Mouse (Mus musculus) CD4-positive, CD25-positive, alpha-beta regulatory T cell, adult 2 months (primary cell): ENCODE measurements at regions not wholly inside any gene's neighbourhood (a gene's known extent, or its start where the extent isn't known, plus 50 kb on each side); places are given as distances from the start of the nearest gene placed in this dataset.

Source experiments
- DNase-seq: peaks from one replicate; pipeline ENCODE4 v3.0.0-alpha.2; 2012; ENCODE audit warnings: low read depth, low spot score

DNA sequence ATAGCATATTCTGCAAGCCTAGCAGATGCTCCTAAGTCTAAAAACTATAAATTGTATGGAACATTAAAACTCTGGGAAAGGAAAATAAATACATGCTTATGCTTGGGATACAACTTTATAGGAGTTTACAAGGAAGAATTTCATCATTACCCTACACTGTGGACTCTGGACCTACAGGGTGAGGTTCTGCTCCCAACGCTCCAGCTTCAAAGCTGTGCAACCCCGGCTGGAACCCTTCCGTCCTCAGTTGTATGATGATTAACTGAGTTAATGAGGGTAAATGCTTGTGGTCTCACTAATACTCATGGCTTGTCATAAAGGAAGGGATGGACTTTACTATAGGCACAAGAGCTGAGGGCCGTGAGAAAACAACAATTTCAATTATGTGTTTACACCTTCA, 76.6 kb upstream of the Cited2 start:
- DNase-seq = no peak

DNA sequence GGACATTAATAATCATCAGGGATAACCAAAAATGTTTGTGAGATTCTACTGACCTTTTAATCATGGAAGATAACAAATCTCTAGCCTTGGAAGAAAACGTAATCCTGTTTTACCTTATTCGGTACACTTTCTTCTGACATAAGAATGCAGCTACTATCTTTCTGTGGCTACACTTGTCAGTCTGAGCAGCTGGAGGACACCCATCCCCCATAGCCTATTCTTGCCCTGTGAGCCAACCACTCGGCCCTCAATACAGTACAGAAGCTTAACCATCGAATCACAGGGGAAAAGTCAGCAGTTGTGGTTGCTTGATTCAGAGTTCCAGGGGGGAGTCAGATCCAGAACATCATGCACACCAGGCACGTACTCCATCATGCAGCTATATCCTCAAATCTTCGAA, 74.9 kb upstream of the Cited2 start:
- no peak for DNase-seq

DNA sequence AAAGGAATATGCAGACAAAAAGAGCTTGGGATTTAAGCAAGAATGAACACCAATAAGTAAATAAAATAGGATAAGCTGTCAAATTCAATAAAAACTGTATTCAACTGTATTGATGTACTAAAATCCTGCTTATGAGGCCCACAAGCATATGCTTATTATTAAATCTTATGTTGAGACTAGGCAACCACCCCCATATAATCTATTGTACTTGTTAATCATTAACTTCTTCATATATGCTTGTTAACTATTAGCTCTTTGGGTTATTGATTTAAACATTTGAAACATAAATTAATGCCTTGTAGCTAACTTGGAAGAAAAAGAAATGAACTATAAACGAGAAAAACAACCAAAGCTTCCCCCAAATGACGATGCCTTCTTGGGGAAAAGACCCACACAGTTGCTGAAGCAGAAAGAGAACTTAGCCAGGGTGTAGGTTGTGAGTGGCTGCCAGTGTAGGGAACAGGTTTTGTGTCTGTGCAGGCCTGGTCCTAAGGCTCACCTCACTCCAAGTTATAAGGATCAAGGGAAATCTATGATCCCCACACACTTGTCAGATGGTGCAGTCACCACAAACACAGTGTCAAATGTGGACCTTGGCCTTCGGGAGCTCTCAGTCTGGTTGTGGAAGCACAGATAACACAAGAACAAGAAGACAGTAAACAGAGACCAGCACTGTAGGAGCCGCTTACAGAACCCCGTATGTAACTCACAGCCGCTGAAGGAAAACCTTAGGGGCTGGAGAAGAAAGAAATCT, 71.8 kb upstream of the Cited2 start:
- no peak for DNase-seq

DNA sequence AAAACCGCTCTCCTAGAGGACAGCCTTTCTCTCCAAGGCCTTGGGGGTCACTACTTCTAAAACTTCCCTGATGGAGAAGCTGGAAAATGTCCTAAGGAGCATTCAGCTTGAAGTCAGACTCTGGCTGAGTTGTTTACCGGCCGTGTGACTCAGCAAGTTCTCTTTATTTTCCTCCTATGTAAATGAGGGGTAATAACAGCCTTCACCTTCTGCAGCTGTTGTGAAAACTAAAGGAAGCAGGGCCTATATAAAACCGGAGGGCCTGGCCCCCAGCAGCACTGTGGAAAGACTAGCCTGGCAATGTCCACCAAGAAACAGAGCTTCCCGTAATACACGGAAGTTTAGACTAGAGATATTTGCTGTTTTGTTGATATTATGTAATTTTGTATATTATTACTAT, 69.7 kb upstream of the Cited2 start:
- DNase-seq = no peak

DNA sequence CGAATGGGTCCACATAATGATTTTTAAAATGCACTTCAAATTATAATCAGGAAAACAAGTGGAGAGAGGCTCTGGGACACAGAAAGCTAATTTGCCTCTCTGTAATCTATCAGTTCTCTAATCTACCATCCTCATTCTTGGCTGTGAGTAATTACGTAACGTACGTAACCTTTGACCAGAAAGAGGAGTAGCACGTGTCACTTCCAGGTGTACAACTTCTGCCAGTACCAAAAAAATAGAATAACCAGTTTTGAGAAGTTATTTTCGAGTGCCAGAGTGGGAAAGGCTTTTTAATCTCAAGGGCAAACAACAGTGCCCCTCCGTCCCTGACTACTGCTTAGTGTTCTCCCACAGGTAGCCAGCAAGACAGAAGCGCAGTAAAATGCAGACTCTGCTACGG, 69.2 kb upstream of the Cited2 start:
- DNase-seq = no peak

DNA sequence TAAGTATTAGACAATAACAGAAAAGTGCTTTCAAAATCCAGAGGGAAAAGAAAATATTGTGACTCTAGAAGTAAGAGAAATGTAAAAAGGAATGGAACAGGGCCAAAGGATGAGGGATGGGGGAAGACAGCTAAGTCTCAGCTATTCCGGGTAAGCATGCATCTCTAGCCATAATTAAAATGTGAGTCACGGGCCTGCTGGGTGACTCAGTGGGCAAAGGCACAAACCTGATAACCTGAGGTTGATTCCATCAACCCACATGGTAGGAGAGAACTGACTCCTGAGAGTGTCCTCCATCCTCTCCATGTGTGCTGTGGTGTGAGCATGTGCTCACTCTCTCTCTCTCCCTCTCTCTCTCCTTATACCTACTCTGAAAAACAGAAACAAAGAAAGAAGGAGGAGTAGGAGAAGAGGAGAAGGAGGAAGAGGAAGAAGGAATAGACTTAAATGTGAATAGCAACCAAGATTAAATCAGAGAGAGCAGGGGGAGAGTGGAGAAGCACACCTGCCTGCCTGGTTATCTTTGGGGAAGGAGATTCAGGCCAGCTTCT, 68.6 kb upstream of the Cited2 start:
- DNase-seq = no peak

DNA sequence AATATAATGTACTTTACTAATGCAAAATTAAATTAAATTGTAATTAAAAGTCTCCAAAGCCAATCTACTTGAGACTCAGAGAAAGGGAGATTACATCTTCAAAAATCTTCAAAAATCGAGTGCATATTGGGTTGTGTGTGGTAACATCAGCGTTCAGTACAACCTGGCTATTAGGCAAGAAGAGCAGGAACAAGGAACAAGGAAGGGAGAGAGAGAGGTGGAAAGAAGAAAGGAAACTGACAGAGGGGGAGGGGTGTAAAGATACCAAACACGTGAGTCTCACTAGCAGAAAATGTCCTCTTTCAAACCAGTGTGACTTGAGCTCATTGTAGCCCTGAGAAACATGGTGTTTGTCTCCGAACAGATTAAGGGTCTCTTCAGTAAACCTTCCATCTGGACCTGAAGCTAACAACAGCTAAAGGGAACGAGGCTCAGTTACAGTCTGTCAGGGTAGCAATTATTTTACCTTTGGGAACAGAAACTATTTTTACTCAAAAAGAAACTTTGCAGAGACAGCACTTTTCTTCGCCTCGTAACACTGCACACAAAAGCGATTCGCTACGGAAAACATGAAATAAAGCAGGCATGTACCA, 67.5 kb upstream of the Cited2 start:
- DNase-seq = no peak

DNA sequence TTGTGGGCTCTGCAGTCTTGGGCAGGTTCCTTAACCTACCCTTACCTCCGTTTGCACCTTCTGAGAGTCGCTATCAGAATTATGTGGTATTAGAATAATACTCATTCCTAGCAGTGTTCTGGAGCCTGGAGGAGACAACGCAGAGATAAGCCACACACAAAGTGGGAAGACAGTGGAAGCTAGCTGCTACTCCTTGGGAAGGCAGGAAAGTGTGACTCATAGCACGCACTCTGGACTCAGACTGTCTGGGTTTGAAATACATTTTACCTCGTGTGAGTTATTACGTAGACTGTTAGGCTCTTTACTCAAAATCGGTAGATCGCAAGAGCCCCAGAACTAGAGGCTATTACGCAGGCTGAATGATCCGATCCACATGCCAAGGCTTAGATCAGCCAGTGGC, 66.7 kb upstream of the Cited2 start:
- no peak for DNase-seq

DNA sequence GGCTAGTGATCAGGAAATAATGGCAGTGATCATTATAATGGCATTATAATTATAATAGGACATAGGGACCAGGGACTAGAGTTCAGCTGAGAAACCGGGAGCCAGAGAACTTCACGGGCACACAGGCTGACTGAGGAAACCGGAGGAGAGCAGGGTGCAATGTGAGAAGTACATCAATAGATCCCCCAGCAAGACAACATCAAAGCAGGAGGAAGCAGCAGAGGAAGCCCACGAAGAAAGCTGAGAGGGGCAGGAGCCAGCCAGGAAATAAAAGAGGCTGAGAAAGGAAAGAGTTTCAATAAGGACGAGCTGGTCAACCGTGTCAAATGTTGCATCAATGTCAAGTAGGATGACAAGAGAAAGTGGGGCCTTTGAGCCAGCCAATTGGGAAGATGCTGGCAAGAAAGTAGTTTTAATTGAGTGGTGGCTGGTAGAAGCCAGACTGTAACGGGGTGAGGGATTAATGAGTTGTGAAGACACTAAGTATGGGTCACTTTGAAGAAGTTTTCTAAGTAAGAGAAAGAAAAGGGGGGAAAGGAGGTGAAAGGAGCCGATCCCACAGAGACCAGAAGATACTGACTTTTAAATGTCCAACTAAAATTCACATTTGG, 66.0 kb upstream of the Cited2 start:
- DNase-seq = no peak

DNA sequence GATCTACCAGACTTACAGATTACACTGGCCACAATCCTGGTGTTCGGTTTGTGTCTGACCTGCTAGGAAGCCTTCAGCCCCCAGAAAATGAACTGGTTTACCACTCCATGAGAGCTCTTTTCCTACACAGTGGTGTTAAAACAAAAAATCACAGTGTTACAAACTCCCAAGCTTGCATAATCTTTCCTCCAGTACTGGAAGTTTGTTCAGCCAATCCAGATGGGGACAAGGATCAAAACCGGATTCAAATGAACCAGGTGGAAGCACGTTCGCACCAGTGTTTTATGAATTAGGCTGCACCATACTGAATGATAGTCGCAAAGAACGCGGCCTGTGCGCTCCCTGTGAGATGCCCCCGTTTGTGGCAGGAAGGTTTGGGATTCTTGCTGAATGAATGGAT, 63.4 kb upstream of the Cited2 start:
- DNase-seq = no peak

DNA sequence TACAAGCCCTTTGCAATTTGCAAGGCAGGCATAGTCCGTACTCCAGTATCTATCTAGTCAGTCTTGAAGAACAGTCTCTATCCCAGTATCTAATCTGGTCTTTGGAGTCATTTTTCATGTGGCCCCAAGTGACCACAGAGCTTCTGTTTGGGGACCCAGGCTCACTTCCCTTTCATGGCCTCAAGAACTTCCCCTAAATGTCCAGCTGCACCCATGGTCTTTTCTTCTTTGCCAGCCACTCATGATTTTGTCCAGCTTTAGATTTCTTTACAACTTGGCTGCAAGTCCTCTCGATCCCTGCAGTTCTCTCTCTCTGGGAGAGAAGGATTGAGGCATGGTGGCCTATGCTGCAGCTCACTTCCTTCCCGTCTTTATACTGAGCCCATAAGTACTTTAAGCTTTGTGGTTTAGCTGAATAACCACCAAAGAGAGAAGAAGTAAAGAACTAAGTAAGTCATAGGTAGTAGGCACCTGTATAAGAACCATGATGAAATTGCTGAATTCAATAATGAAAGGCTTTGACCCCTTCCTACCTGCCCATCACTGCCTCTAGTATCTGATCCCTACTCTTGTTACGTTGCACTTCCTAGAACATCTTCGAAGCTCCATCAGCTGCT, 62.1 kb upstream of the Cited2 start:
- DNase-seq = no peak

DNA sequence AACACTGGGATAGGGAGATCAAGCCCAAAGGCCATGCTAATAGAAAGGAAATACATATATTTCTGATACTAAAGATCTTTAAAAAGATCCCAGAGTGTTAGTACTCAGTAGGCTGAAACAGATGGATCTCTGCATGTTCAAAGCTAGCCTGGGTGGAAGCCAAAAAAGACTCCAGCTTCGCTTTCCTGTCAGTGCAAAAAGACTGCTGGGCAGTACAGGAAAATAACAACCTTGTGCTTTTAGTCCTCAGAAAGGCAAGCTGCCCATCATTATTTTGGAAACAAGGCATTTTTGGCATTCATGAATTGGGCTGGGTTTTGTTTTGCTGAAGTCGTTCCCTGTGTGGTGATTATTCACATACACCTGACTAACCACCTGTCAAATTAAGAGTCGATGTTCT, 56.9 kb upstream of the Cited2 start:
- no peak for DNase-seq

DNA sequence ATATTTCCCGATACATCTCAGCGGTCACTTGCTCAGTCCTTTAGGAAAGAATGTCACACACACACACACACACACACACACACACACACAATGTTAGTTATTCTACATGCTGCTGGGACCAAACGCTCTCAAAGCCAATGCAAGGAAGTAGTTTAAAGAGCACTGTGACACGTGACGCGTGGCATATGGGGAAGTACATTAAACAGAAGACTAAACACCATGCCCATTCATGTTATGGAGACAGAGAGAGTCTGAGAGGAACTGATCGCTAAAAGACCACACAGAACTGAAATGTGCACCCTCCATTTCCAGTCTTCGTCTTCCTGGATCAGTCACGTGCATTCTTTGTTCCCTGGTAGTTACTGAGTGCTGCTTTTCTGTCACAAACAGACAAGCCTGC, 53.6 kb upstream of the Cited2 start:
- peak; percentile 3 for DNase-seq
